Mouse (Mus musculus) midbrain, embryonic 16.5 days (tissue): ENCODE results near the gene Mapkapk5. TPM values are rescaled to one million over a fixed set of nuclear protein-coding genes. Genes with fewer than 3 reads are reported as not detected.

Source experiments
- ATAC-seq: fragments of 200-750 bp; cut with Nextera tagmentation; 2 replicates; pipeline ENCODE4 v1.8.0; 2017; ENCODE audit warnings: moderate TSS enrichment
- H3K27ac ChIP-seq: fragments of 300-500 bp; sonication (generic); 2 replicates; pipeline ENCODE4 v1.5.1; 2014; ENCODE audit warnings: mild to moderate bottlenecking, low read length, mixed read lengths
- H3K27me3 ChIP-seq: fragments of 300-500 bp; sonication (generic); 2 replicates; pipeline ENCODE4 v1.6.1; 2014; ENCODE audit warnings: low read depth, low read length, mixed read lengths; ENCODE audit not compliant: control insufficient read depth, insufficient read depth
- H3K36me3 ChIP-seq: fragments of 300-500 bp; sonication (generic); 2 replicates; pipeline ENCODE4 v1.6.1; 2014; ENCODE audit warnings: mild to moderate bottlenecking, low read length, moderate library complexity, mixed read lengths; ENCODE audit not compliant: control insufficient read depth, insufficient read depth
- H3K4me1 ChIP-seq: fragments of 300-500 bp; sonication (generic); 2 replicates; pipeline ENCODE4 v1.6.1; 2014; ENCODE audit warnings: mild to moderate bottlenecking, low read length, mixed read lengths; ENCODE audit not compliant: control insufficient read depth, insufficient read depth
- H3K4me2 ChIP-seq: fragments of 300-500 bp; sonication (generic); 2 replicates; pipeline ENCODE4 v1.6.1; 2014; ENCODE audit warnings: mild to moderate bottlenecking, low read length, mixed read lengths
- H3K4me3 ChIP-seq: fragments of 300-500 bp; sonication (generic); 2 replicates; pipeline ENCODE4 v1.5.1; 2014; ENCODE audit warnings: low read depth, mild to moderate bottlenecking, low read length, moderate library complexity, mixed read lengths
- H3K9ac ChIP-seq: fragments of 300-500 bp; sonication (generic); 2 replicates; pipeline ENCODE4 v1.6.1; 2014; ENCODE audit warnings: low read depth, low read length, mixed read lengths
- H3K9me3 ChIP-seq: fragments of 300-500 bp; sonication (generic); replicated peaks from 2 replicates; pipeline ENCODE4 v1.6.1; 2014; ENCODE audit warnings: mild to moderate bottlenecking, low read length, mixed read lengths; ENCODE audit not compliant: control insufficient read depth, poor library complexity, severe bottlenecking
- WGBS: fragments of 180-500 bp; shearing (Covaris S2); extraction: QIAGEN DNeasy Blood & Tissue Kit; methylation state at CpG from one replicate; pipeline ENCODE4 v1.1.7; 2014; 5-methylcytosine and 5-hydroxymethylcytosine counted together
- polyA plus RNA-seq: library from polyadenylated mRNA; unstranded; fragments of >200 nt; fragmentation: Nextera tagmentation; extraction: Ambion mirVana; gene quantifications from 2 replicates; pipeline ENCODE4 v1.2.1, GENCODE M21; 2015

Mapkapk5 gene
- polyA plus RNA-seq, 1 experiment from 2014 or later = 58.8 TPM

GRCm38 (mm10) chr5:121569881-121570420, 24.2 kb upstream of the Mapkapk5 start:
- Histone ChIP-seq H3K36me3 (peaks cover 10% of the 10 kb centered on the region), H3K4me3 (no peak overlapping the region), H3K4me1 (no peaks in the 10 kb centered on the region; the same call in 1 of the 2 replicates), H3K4me2 (no peak overlapping the region), H3K9ac (no peak overlapping the region), H3K27ac (no peak overlapping the region), H3K9me3 (no peaks in the 10 kb centered on the region), H3K27me3 (no peaks in the 10 kb centered on the region)
- 70% methylated on average over 9 of the region's 9 CpGs for WGBS
- ATAC-seq = no peak

- Histone ChIP-seq H3K36me3 (0 out of 2 replicates have a peak, but pooled peaks cover 2% of the 10 kb centered on the region), H3K4me3 (no peak overlapping the region), H3K4me1 (no peaks in the 10 kb centered on the region; the same call in 1 of the 2 replicates), H3K27ac (no peak overlapping the region), H3K9ac (no peak overlapping the region), H3K27me3 (no peaks in the 10 kb centered on the region), H3K9me3 (no peaks in the 10 kb centered on the region), H3K4me2 (no peak overlapping the region)
- WGBS = 93% methylated on average over 16 of the region's 16 CpGs
- ATAC-seq = no peak
These were observed 20.5 kb upstream of the Mapkapk5 start for GRCm38 (mm10) chr5:121566035-121566681.

- 15% methylated on average over 11 of the region's 11 CpGs for WGBS
- H3K4me2 ChIP-seq = peak overlapping the region; percentile 31
- no peaks in the 10 kb centered on the region for H3K9me3 ChIP-seq
- H3K27ac ChIP-seq = no peak overlapping the region
- no peak overlapping the region for H3K9ac ChIP-seq
- no peaks in the 10 kb centered on the region for H3K27me3 ChIP-seq
- ATAC-seq = no peak
- no peak overlapping the region for H3K4me3 ChIP-seq
- H3K4me1 ChIP-seq = no peaks in the 10 kb centered on the region
- no peaks in the 10 kb centered on the region for H3K36me3 ChIP-seq
These were observed 18.8 kb upstream of the Mapkapk5 start for GRCm38 (mm10) chr5:121564468-121564895.

GRCm38 (mm10) chr5:121562436-121562835, 16.7 kb upstream of the Mapkapk5 start:
- no peak overlapping the region for H3K9ac ChIP-seq
- no peaks in the 10 kb centered on the region for H3K27me3 ChIP-seq
- no peaks in the 10 kb centered on the region for H3K9me3 ChIP-seq
- no peak overlapping the region for H3K27ac ChIP-seq
- no peak overlapping the region for H3K4me3 ChIP-seq
- H3K36me3 ChIP-seq = no peaks in the 10 kb centered on the region
- WGBS = 87% methylated on average over 3 of the region's 3 CpGs
- no peaks in the 10 kb centered on the region for H3K4me1 ChIP-seq
- no peak overlapping the region for H3K4me2 ChIP-seq
- ATAC-seq = no peak

GRCm38 (mm10) chr5:121549196-121549595, 3.5 kb upstream of the Mapkapk5 start:
- Histone ChIP-seq H3K9me3 (0 out of 2 replicates have a peak, but pooled peaks cover 4% of the 10 kb centered on the region), H3K4me2 (no peak overlapping the region), H3K36me3 (no peaks in the 10 kb centered on the region), H3K27me3 (no peaks in the 10 kb centered on the region), H3K4me1 (peaks cover 12% of the 10 kb centered on the region), H3K27ac (no peak overlapping the region), H3K9ac (no peak overlapping the region), H3K4me3 (no peak overlapping the region)
- no peak for ATAC-seq
- WGBS = 87% methylated on average over 7 of the region's 7 CpGs

- peaks cover 30% of the 10 kb centered on the region for H3K4me1 ChIP-seq
- no peak for ATAC-seq
- H3K9me3 ChIP-seq = 0 out of 2 replicates have a peak, but pooled peaks cover 4% of the 10 kb centered on the region
- no peaks in the 10 kb centered on the region for H3K27me3 ChIP-seq
- no peak overlapping the region for H3K4me2 ChIP-seq
- no peaks in the 10 kb centered on the region for H3K36me3 ChIP-seq
- WGBS = 95% methylated on average over 3 of the region's 3 CpGs
- H3K9ac ChIP-seq = no peak overlapping the region
- no peak overlapping the region for H3K4me3 ChIP-seq
- H3K27ac ChIP-seq = no peak overlapping the region
These were observed 1.4 kb upstream of the Mapkapk5 start for GRCm38 (mm10) chr5:121547084-121547483.

- H3K9ac ChIP-seq = 0 out of 2 replicates have a peak overlapping the region, but pooled peaks have one; percentile 5
- H3K4me3 ChIP-seq = peak overlapping the region; percentile 83
- peak overlapping the region; percentile 98 for H3K27ac ChIP-seq
- peak overlapping the region; percentile 74 for H3K4me2 ChIP-seq
- 43% methylated on average over 6 of the region's 6 CpGs for WGBS
- H3K9me3 ChIP-seq = 0 out of 2 replicates have a peak, but pooled peaks cover 4% of the 10 kb centered on the region
- H3K4me1 ChIP-seq = peaks cover 32% of the 10 kb centered on the region
- ATAC-seq = peak; percentile 50; the same call in 1 of the 2 replicates
- no peaks in the 10 kb centered on the region for H3K27me3 ChIP-seq
- no peaks in the 10 kb centered on the region for H3K36me3 ChIP-seq
These were observed 808 bp upstream of the Mapkapk5 start for GRCm38 (mm10) chr5:121546530-121546895.

- peak within 1 kb of the TSS; percentile 93 for H3K4me2 ChIP-seq
- H3K4me3 ChIP-seq = peak within 1 kb of the TSS; percentile 83
- peaks cover 32% of the 10 kb centered on the region for H3K4me1 ChIP-seq
- H3K9me3 ChIP-seq = no peaks in the 10 kb centered on the region
- under 1% methylated on average over 46 of the region's 97 CpGs for WGBS
- peak within 1 kb of the TSS; percentile 98 for H3K27ac ChIP-seq
- peak; percentile 83 for ATAC-seq
- H3K27me3 ChIP-seq = no peaks in the 10 kb centered on the region
- H3K9ac ChIP-seq = peak within 1 kb of the TSS; percentile 92
- H3K36me3 ChIP-seq = no peaks in the 10 kb centered on the region
These were observed 554 bp downstream of the Mapkapk5 start, which contains the start of the genes Adam1a and Gm42878 for GRCm38 (mm10) chr5:121544910-121545792. Gene Adam1a (minus strand): TSS chr5:121545482. Gene Gm42878 (minus strand): TSS chr5:121545482.
